Mouse (Mus musculus): ENCODE results near the gene Dclk2. TPM values are rescaled to one million over a fixed set of nuclear protein-coding genes. Genes with fewer than 3 reads are reported as not detected.

The Dclk2 gene
- polyA plus RNA-seq, 1 experiment from 2014 or later, result 6.8 TPM

GRCm38 (mm10) chr3:86857833-86858398 lies 62.7 kb downstream of the Dclk2 start:
- Histone ChIP-seq H3K4me1 (replicated peaks) (no peaks in the 10 kb centered on the region), H3K36me3 (no peaks in the 10 kb centered on the region), H3K4me3 (replicated peaks) (no peak overlapping the region), H3K4me2 (replicated peaks) (no peak overlapping the region), H3K27me3 (replicated peaks) (no peaks in the 10 kb centered on the region), H3K9ac (no peak overlapping the region), H3K27ac (no peak overlapping the region), H3K9me3 (no peaks in the 10 kb centered on the region)
- 66% methylated on average over 8 of the region's 8 CpGs for WGBS
- ATAC-seq, result no peak

- H3K9me3 ChIP-seq, result no peaks in the 10 kb centered on the region
- 63% methylated on average over 3 of the region's 3 CpGs for WGBS
- no peak overlapping the region for H3K9ac ChIP-seq
- no peak overlapping the region for H3K4me2 ChIP-seq (replicated peaks)
- H3K36me3 ChIP-seq, result no peaks in the 10 kb centered on the region
- no peak for ATAC-seq
- no peak overlapping the region for H3K27ac ChIP-seq
- no peak overlapping the region for H3K4me3 ChIP-seq (replicated peaks)
- no peaks in the 10 kb centered on the region for H3K27me3 ChIP-seq (replicated peaks)
- peaks cover 7% of the 10 kb centered on the region; the same call in 1 of the 2 replicates for H3K4me1 ChIP-seq (replicated peaks)
These were observed 67.8 kb downstream of the Dclk2 start for GRCm38 (mm10) chr3:86852867-86853266.

- no peak overlapping the region for H3K4me3 ChIP-seq (replicated peaks)
- peaks cover 7% of the 10 kb centered on the region; the same call in 1 of the 2 replicates for H3K4me1 ChIP-seq (replicated peaks)
- H3K27ac ChIP-seq, result no peak overlapping the region
- no peaks in the 10 kb centered on the region for H3K27me3 ChIP-seq (replicated peaks)
- no peak overlapping the region for H3K4me2 ChIP-seq (replicated peaks)
- H3K36me3 ChIP-seq, result no peaks in the 10 kb centered on the region
- no peak for ATAC-seq
- H3K9me3 ChIP-seq, result no peaks in the 10 kb centered on the region
- WGBS, result 75% methylated on average over 7 of the region's 7 CpGs
- H3K9ac ChIP-seq, result no peak overlapping the region
These were observed 69.5 kb downstream of the Dclk2 start for GRCm38 (mm10) chr3:86851131-86851530.

- 77% methylated on average over 10 of the region's 10 CpGs for WGBS
- Histone ChIP-seq H3K9ac (no peak overlapping the region), H3K4me1 (replicated peaks) (peaks cover 7% of the 10 kb centered on the region; the same call in 1 of the 2 replicates), H3K4me3 (replicated peaks) (no peak overlapping the region), H3K27ac (no peak overlapping the region), H3K27me3 (replicated peaks) (no peaks in the 10 kb centered on the region), H3K4me2 (replicated peaks) (no peak overlapping the region), H3K36me3 (no peaks in the 10 kb centered on the region), H3K9me3 (no peaks in the 10 kb centered on the region)
- ATAC-seq, result no peak
These were observed 70.1 kb downstream of the Dclk2 start for GRCm38 (mm10) chr3:86850394-86851030.

- peaks cover 7% of the 10 kb centered on the region; the same call in 1 of the 2 replicates for H3K4me1 ChIP-seq (replicated peaks)
- WGBS, result 84% methylated on average over 2 of the region's 2 CpGs
- no peaks in the 10 kb centered on the region for H3K9me3 ChIP-seq
- H3K4me3 ChIP-seq (replicated peaks), result no peak overlapping the region
- H3K9ac ChIP-seq, result no peak overlapping the region
- no peaks in the 10 kb centered on the region for H3K27me3 ChIP-seq (replicated peaks)
- H3K4me2 ChIP-seq (replicated peaks), result no peak overlapping the region
- no peaks in the 10 kb centered on the region for H3K36me3 ChIP-seq
- H3K27ac ChIP-seq, result no peak overlapping the region
- ATAC-seq, result no peak
These were observed 71.3 kb downstream of the Dclk2 start for GRCm38 (mm10) chr3:86849337-86849736.

GRCm38 (mm10) chr3:86847536-86847935 lies 73.1 kb downstream of the Dclk2 start:
- Histone ChIP-seq H3K9me3 (no peaks in the 10 kb centered on the region), H3K4me2 (replicated peaks) (no peak overlapping the region), H3K27me3 (replicated peaks) (no peaks in the 10 kb centered on the region), H3K4me1 (replicated peaks) (peaks cover 10% of the 10 kb centered on the region; the same call in 1 of the 2 replicates), H3K27ac (no peak overlapping the region), H3K9ac (no peak overlapping the region), H3K36me3 (no peaks in the 10 kb centered on the region), H3K4me3 (replicated peaks) (no peak overlapping the region)
- WGBS, result 81% methylated on average over 2 of the region's 2 CpGs
- no peak for ATAC-seq

GRCm38 (mm10) chr3:86846036-86846435 lies 74.6 kb downstream of the Dclk2 start:
- no peaks in the 10 kb centered on the region for H3K9me3 ChIP-seq
- 42% methylated on average over 4 of the region's 4 CpGs for WGBS
- H3K4me1 ChIP-seq (replicated peaks), result peaks cover 10% of the 10 kb centered on the region; the same call in 1 of the 2 replicates
- H3K4me3 ChIP-seq (replicated peaks), result no peak overlapping the region
- H3K27me3 ChIP-seq (replicated peaks), result no peaks in the 10 kb centered on the region
- no peak overlapping the region for H3K4me2 ChIP-seq (replicated peaks)
- no peaks in the 10 kb centered on the region for H3K36me3 ChIP-seq
- no peak overlapping the region for H3K27ac ChIP-seq
- ATAC-seq, result no peak
- H3K9ac ChIP-seq, result no peak overlapping the region

- no peak for ATAC-seq
- Histone ChIP-seq H3K9me3 (no peaks in the 10 kb centered on the region), H3K4me3 (replicated peaks) (no peak overlapping the region), H3K9ac (no peak overlapping the region), H3K36me3 (no peaks in the 10 kb centered on the region), H3K27me3 (replicated peaks) (no peaks in the 10 kb centered on the region), H3K4me2 (replicated peaks) (no peak overlapping the region), H3K27ac (no peak overlapping the region), H3K4me1 (replicated peaks) (peaks cover 6% of the 10 kb centered on the region; the same call in 1 of the 2 replicates)
- 86% methylated on average over 1 of the region's 1 CpGs for whole genome bisulfite sequencing
These were observed 75.1 kb downstream of the Dclk2 start for GRCm38 (mm10) chr3:86845578-86845977.

GRCm38 (mm10) chr3:86844804-86845481 lies 75.7 kb downstream of the Dclk2 start:
- Histone ChIP-seq H3K9me3 (no peaks in the 10 kb centered on the region), H3K9ac (no peak overlapping the region), H3K27me3 (replicated peaks) (no peaks in the 10 kb centered on the region), H3K27ac (no peak overlapping the region), H3K4me1 (replicated peaks) (0 out of 2 replicates have a peak, but pooled peaks cover 3% of the 10 kb centered on the region), H3K36me3 (no peaks in the 10 kb centered on the region), H3K4me2 (replicated peaks) (no peak overlapping the region), H3K4me3 (replicated peaks) (no peak overlapping the region)
- no peak for ATAC-seq
- WGBS, result 30% methylated on average over 8 of the region's 8 CpGs

GRCm38 (mm10) chr3:86842461-86842860 lies 78.2 kb downstream of the Dclk2 start:
- WGBS, result 77% methylated on average over 2 of the region's 2 CpGs

GRCm38 (mm10) chr3:86839606-86840005 lies 81.0 kb downstream of the Dclk2 start:
- no peak overlapping the region for H3K9ac ChIP-seq
- H3K27me3 ChIP-seq (replicated peaks), result no peaks in the 10 kb centered on the region
- 0 out of 2 replicates have a peak, but pooled peaks cover 3% of the 10 kb centered on the region for H3K4me1 ChIP-seq (replicated peaks)
- H3K4me3 ChIP-seq (replicated peaks), result no peak overlapping the region
- no peak for ATAC-seq
- 56% methylated on average over 3 of the region's 3 CpGs for WGBS
- H3K4me2 ChIP-seq (replicated peaks), result no peak overlapping the region
- H3K36me3 ChIP-seq, result no peaks in the 10 kb centered on the region
- H3K27ac ChIP-seq, result no peak overlapping the region
- H3K9me3 ChIP-seq, result no peaks in the 10 kb centered on the region

More at GRCm38 (mm10) chr3:86842461-86842860, 78.2 kb downstream of the Dclk2 start:
- Histone ChIP-seq H3K4me3 (replicated peaks) (no peak overlapping the region), H3K9me3 (no peaks in the 10 kb centered on the region), H3K9ac (no peak overlapping the region), H3K27ac (no peak overlapping the region), H3K36me3 (no peaks in the 10 kb centered on the region), H3K4me2 (replicated peaks) (no peak overlapping the region), H3K27me3 (replicated peaks) (no peaks in the 10 kb centered on the region), H3K4me1 (replicated peaks) (0 out of 2 replicates have a peak, but pooled peaks cover 3% of the 10 kb centered on the region)
- ATAC-seq, result no peak

- H3K4me2 ChIP-seq (replicated peaks), result no peak overlapping the region
- ATAC-seq, result no peak
- WGBS, result 47% methylated on average over 5 of the region's 5 CpGs
These were observed 83.3 kb downstream of the Dclk2 start for GRCm38 (mm10) chr3:86837386-86837785.

More at GRCm38 (mm10) chr3:86837386-86837785, 83.3 kb downstream of the Dclk2 start:
- H3K4me1 ChIP-seq (replicated peaks), result no peaks in the 10 kb centered on the region
- no peak overlapping the region for H3K4me3 ChIP-seq (replicated peaks)
- H3K27me3 ChIP-seq (replicated peaks), result no peaks in the 10 kb centered on the region
- no peaks in the 10 kb centered on the region for H3K36me3 ChIP-seq
- no peak overlapping the region for H3K9ac ChIP-seq
- H3K27ac ChIP-seq, result no peak overlapping the region
- H3K9me3 ChIP-seq, result no peaks in the 10 kb centered on the region

All from intestine, embryonic 15.5 days (tissue).